Mouse (Mus musculus) MEL (cell line): ENCODE measurements around the gene Ptpa. TPM values are rescaled to one million over a fixed set of nuclear protein-coding genes. Genes with fewer than 3 reads are reported as not detected.

Experiments used
- DNase-seq: peaks from one replicate; pipeline ENCODE4 v3.0.0; 2011; ENCODE audit warnings: low read depth, low spot score
- H3K27ac ChIP-seq: 2 replicates; pipeline ENCODE4 v1.5.1; 2012; ENCODE audit warnings: low read depth, mild to moderate bottlenecking, control low read depth, low read length, moderate library complexity; ENCODE audit not compliant: control insufficient read depth
- H3K27me3 ChIP-seq, 2 experiments: fragments of 150-350 bp in 1 of 2; sonication (generic) in 1 of 2; 2 replicates each; pipeline ENCODE4 v1.6.1; 2012; ENCODE audit warnings: low read length in 2 of 2, mild to moderate bottlenecking in 2 of 2, improper control_type of control experiment in 1 of 2, moderate library complexity in 1 of 2; ENCODE audit not compliant: insufficient read depth in 2 of 2, control insufficient read depth in 1 of 2
- H3K36me3 ChIP-seq, 2 experiments: 2 replicates each; pipeline ENCODE4 v1.6.1; 2012 to 2014; ENCODE audit warnings: low read length in 2 of 2, improper control_type of control experiment in 1 of 2, inconsistent platforms in 1 of 2, mild to moderate bottlenecking in 1 of 2; ENCODE audit not compliant: insufficient read depth in 2 of 2, control insufficient read depth in 1 of 2
- H3K4me1 ChIP-seq, 2 experiments: fragments of 150-350 bp in 1 of 2; sonication (generic) in 1 of 2; 2 replicates each; pipeline ENCODE4 v1.6.1; 2012; ENCODE audit warnings: low read length in 2 of 2, improper control_type of control experiment in 1 of 2, mild to moderate bottlenecking in 1 of 2; ENCODE audit not compliant: insufficient read depth in 2 of 2, control insufficient read depth in 1 of 2
- H3K4me3 ChIP-seq, 2 experiments: fragments of 150-350 bp in 1 of 2; sonication (generic) in 1 of 2; 2 replicates each; pipeline ENCODE4 v1.5.1; 2012; ENCODE audit warnings: low read depth in 2 of 2, low read length in 2 of 2, mild to moderate bottlenecking in 2 of 2, moderate library complexity in 2 of 2, control low read depth in 1 of 2, improper control_type of control experiment in 1 of 2; ENCODE audit not compliant: control insufficient read depth in 1 of 2, insufficient read depth in 1 of 2
- H3K79me2 ChIP-seq: 2 replicates; pipeline ENCODE4 v1.6.1; 2012; ENCODE audit warnings: mild to moderate bottlenecking, low read length, moderate library complexity; ENCODE audit not compliant: control insufficient read depth, poor library complexity, insufficient read depth
- H3K9ac ChIP-seq: 2 replicates; pipeline ENCODE4 v1.6.1; 2012; ENCODE audit warnings: low read depth, mild to moderate bottlenecking, control low read depth, low read length, moderate library complexity; ENCODE audit not compliant: control insufficient read depth, poor library complexity, severe bottlenecking
- H3K9me3 ChIP-seq: fragments of 150-350 bp; sonication (generic); replicated peaks from 2 replicates; pipeline ENCODE4 v1.6.1; 2012; ENCODE audit warnings: mild to moderate bottlenecking, low read length, improper control_type of control experiment, moderate library complexity; ENCODE audit not compliant: insufficient read depth
- BHLHE40 ChIP-seq: IDR thresholded peaks from 2 replicates; pipeline ENCODE4 v1.6.1; 2012; ENCODE audit warnings: low read depth, mild to moderate bottlenecking, inconsistent platforms, low read length, improper control_type of control experiment, borderline replicate concordance
- CTCF ChIP-seq, 3 experiments: IDR thresholded peaks in 2 of 3; conservative IDR thresholded peaks in 1 of 3; 2 replicates each; pipeline ENCODE4 v1.5.1; 2011 to 2012; ENCODE audit warnings: low read length in 3 of 3, low read depth in 2 of 3, mild to moderate bottlenecking in 2 of 3, improper control_type of control experiment in 1 of 3, inconsistent platforms in 1 of 3, mixed read lengths in 1 of 3, moderate library complexity in 1 of 3; ENCODE audit not compliant: control insufficient read depth in 1 of 3, insufficient read depth in 1 of 3, poor library complexity in 1 of 3, severe bottlenecking in 1 of 3
- GABPA ChIP-seq: IDR thresholded peaks from 2 replicates; pipeline ENCODE4 v1.6.1; 2012; ENCODE audit warnings: low read depth, mild to moderate bottlenecking, inconsistent platforms, low read length, improper control_type of control experiment, moderate library complexity
- MAFK ChIP-seq: IDR thresholded peaks from 2 replicates; pipeline ENCODE4 v1.6.1; 2011; ENCODE audit warnings: low read depth, mild to moderate bottlenecking, low read length, improper control_type of control experiment, borderline replicate concordance
- MEF2A ChIP-seq: IDR thresholded peaks from 2 replicates; pipeline ENCODE4 v1.6.1; 2014; ENCODE audit warnings: low read depth, mild to moderate bottlenecking, inconsistent platforms, low read length, improper control_type of control experiment; ENCODE audit not compliant: poor library complexity, insufficient replicate concordance, severe bottlenecking; ENCODE audit errors: extremely low read depth
- MYB ChIP-seq: IDR thresholded peaks from 2 replicates; pipeline ENCODE4 v1.6.1; 2011; ENCODE audit warnings: mild to moderate bottlenecking, low read depth, low read length, improper control_type of control experiment
- POLR2AphosphoS5 ChIP-seq: IDR thresholded peaks from 2 replicates; pipeline ENCODE4 v1.6.1; 2012; ENCODE audit warnings: low read depth, borderline replicate concordance, mild to moderate bottlenecking, inconsistent platforms, low read length, moderate library complexity, mixed read lengths
- SIN3A ChIP-seq: IDR thresholded peaks from 2 replicates; pipeline ENCODE4 v1.6.1; 2012; ENCODE audit warnings: low read length, improper control_type of control experiment, inconsistent platforms
- TBP ChIP-seq: IDR thresholded peaks from 2 replicates; pipeline ENCODE4 v1.8.0; 2011; ENCODE audit warnings: low read depth, low read length, improper control_type of control experiment
- USF1 ChIP-seq: IDR thresholded peaks from 2 replicates; pipeline ENCODE4 v1.6.1; 2014; ENCODE audit warnings: low read depth, mild to moderate bottlenecking, inconsistent platforms, low read length, improper control_type of control experiment, moderate library complexity
- ZKSCAN1 ChIP-seq: IDR thresholded peaks from 2 replicates; pipeline ENCODE4 v1.6.1; 2012; ENCODE audit warnings: low read depth, mild to moderate bottlenecking, inconsistent platforms, low read length, improper control_type of control experiment, moderate library complexity
- ZNF384 ChIP-seq: IDR thresholded peaks from 2 replicates; pipeline ENCODE4 v1.6.1; 2012; ENCODE audit warnings: low read depth, mild to moderate bottlenecking, inconsistent platforms, low read length, improper control_type of control experiment
- polyA plus RNA-seq, 2 experiments: library from polyadenylated mRNA; stranded (reverse) in 1 of 2; unstranded in 1 of 2; fragments of >175 nt in 1 of 2; fragments of >200 nt in 1 of 2; gene quantifications; 2 replicates each; pipeline versions ENCODE4 v1.2.1 to v1.2.4; 2012; ENCODE audit warnings: low replicate concordance in 2 of 2, low read depth in 1 of 2; ENCODE audit not compliant: insufficient read length in 2 of 2, insufficient read depth in 1 of 2, missing spikeins in 1 of 2
- total RNA-seq: library from RNA; depleted of rRNA; stranded (reverse); fragments of 300-350 nt; gene quantifications from 2 replicates; pipeline ENCODE4 v1.2.3, GENCODE M21; 2012

Ptpa gene
- total and polyA plus RNA-seq, 3 experiments: 159 to 382 TPM; not detected in 1

DNA sequence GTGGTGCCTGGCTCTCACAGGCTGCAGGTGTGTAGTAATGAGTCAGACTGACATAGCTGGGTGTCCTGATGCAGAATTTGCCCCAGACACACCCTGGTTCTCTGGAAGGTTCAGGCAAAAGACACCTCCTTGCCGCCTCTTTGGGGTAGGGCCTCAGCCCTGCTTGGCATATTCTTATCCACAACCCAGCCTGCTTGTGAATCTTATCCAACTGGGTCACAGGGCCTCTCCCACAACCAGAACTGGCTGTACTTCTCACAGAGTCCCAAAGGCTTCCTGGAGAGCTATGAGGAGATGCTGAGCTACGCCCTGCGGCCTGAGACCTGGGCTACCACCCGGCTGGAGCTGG is 34.5 kb upstream of the Ptpa start:
- Histone ChIP-seq H3K4me1 (no peaks in the 10 kb centered on the region), H3K79me2 (no peaks in the 10 kb centered on the region), H3K4me3 (no peak overlapping the region), H3K27ac (no peak overlapping the region), H3K27me3 (no peaks in the 10 kb centered on the region), H3K9ac (no peak overlapping the region), H3K9me3 (no peaks in the 10 kb centered on the region), H3K36me3 (no peaks in the 10 kb centered on the region; a peak in 1 of 4 replicates)
- TF ChIP-seq SIN3A (no peak), GABPA (no peak), MYB (no peak)
- no peak for DNase-seq

DNA sequence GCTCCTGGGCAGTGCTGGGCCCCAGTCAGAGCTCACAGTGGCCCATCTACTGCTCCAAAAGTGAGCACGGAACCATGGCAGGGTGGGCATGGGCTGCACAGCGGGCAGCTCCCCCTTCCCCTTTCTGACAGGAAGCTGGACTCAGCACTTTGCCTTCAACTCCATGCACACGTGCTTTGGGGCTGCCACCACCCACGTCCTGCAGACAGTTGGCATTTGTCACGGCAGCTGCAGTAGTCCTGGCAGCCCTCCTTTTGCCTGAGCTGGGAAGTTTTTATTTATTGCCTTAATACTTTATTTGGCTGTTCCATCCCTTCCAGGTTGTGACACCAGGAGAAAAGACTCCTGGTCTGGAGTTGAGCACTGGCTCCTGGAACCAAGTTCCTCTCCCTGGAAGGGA is 31.0 kb upstream of the Ptpa start:
- Histone ChIP-seq H3K36me3 (no peaks in the 10 kb centered on the region), H3K4me1 (no peaks in the 10 kb centered on the region), H3K79me2 (no peaks in the 10 kb centered on the region), H3K9ac (no peak overlapping the region), H3K9me3 (no peaks in the 10 kb centered on the region), H3K27ac (no peak overlapping the region), H3K4me3 (no peak overlapping the region), H3K27me3 (no peaks in the 10 kb centered on the region)
- DNase-seq: no peak
- TF ChIP-seq MEF2A (no peak), GABPA (no peak), POLR2AphosphoS5 (no peak), CTCF (IDR thresholded peaks at IDR 0.05 in 2 of 3, conservative IDR thresholded peaks at IDR 0.05 in 1 of 3; ENCODE audit: control insufficient read depth in 1 of 3, insufficient read depth in 1 of 3, low read depth in 2 of 3, low read length in 3 of 3, poor library complexity in 1 of 3, severe bottlenecking in 1 of 3) (no peak), BHLHE40 (no peak), TBP (no peak), USF1 (no peak), MYB (no peak), MAFK (no peak)

DNA sequence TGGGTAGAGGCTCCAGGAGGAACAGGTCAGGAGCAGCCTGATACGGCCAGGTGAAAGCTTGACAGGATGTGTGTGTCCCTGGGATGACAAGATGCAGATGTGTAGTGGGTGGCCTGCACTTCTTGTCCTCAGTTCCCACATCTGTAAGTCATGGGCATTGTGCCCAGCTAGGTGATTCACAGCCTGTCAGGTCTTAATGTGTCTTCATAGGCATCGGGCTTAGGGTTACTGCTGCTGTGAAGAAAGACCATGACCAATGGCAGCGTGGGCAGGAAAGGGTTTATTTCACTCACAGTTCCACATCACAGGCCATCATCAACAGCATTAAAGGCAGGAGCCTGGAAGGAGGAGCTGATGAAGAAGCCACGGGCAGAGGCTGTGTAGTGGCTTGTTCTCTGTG is 30.2 kb upstream of the Ptpa start:
- no peaks in the 10 kb centered on the region for H3K36me3 ChIP-seq
- TF ChIP-seq ZNF384 (no peak), ZKSCAN1 (no peak)
- no peak for DNase-seq
- no peak overlapping the region for H3K4me3 ChIP-seq
- H3K27me3 ChIP-seq: no peaks in the 10 kb centered on the region
- no peaks in the 10 kb centered on the region for H3K9me3 ChIP-seq
- no peak overlapping the region for H3K9ac ChIP-seq
- no peak overlapping the region for H3K27ac ChIP-seq
- H3K4me1 ChIP-seq: peaks cover 0 to 1% of the 10 kb centered on the region in 2 experiments; a peak in 1 of 4 replicates
- H3K79me2 ChIP-seq: no peaks in the 10 kb centered on the region
